Mouse (Mus musculus): ENCODE measurements around the gene Aqr.
A peak's percentile ranks its signal among the peaks of the same experiment; 100 is the strongest.
"Not testable (repeated sequence)": the region's sequence is repeated elsewhere in the genome, so short reads cannot be mapped to it uniquely, and the experiment has no call there.

Aqr gene

DNA sequence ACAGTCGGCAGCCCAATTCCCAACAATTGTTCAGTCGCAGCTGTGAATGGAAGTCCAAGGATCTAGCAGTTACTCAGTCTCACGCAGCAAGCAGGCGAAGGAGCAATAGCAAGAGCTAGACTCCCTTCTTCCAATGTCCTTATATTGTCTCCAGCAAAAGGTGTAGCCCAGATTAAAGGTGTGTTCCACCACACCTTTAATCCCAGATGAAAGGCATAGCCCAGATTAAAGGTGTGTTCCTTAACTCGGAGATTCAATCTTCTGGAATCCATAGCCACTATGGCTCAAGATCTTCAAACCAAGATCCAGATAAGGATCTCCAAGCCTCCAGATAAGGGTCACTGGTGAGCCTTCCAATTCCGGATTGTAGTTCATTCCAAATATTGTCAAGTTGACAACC lies at the start of gene Aqr:
TSS of gene Aqr (minus strand) at position 101 of the 400 bp plus-strand sequence.
- not testable (repeated sequence) for DNase-seq (ENCODE audit: low read depth in 2 of 2, low spot score in 2 of 2)

DNA sequence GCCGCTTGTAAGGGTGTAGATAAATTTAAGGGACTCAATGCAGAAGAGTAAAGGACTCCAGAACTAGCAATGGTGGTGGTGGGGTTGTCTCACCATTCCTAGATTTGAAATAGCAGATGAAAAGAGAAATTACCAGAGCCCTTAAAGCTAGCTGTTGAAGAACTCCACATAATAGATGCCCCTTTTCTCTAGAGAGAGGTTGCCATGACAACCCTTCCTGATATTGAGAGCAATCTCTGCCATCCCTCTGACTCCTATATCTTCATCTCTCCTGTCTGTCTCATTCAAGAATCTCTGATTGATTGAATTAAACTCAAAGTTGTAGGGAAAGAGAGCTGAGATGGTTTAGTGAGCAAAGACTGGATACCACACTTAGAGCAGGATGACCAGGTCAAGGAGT lies 49.7 kb upstream of the Aqr start:
- no peak for DNase-seq (ENCODE audit: low read depth in 2 of 2, low spot score in 2 of 2)

- no peak for DNase-seq (ENCODE audit: low read depth in 2 of 2, low spot score in 2 of 2)
Measured at GRCm38 (mm10) chr2:114235584-114235983, 48.8 kb upstream of the Aqr start.

DNA sequence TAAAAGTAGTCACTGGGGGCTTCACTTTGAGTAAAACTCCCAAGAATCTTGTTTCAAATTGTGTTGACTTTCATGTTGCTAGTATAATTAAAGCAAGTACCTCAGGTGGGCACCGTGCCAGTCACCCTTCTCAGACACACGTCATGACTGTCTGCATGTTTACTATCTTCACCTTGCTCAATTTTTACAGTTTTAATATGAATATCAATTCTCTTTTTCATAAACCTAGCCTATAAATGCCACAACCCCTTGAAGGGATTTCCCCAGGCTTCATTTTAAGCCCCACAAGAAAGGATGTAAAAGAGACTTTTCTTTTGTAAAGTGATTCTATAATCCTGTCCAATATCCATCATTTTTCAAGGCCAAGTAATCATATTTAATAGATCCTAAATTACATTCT lies 44.4 kb upstream of the Aqr start:
- no peak for DNase-seq (ENCODE audit: low read depth in 2 of 2, low spot score in 2 of 2)

GRCm38 (mm10) chr2:114228672-114229071 lies 41.8 kb upstream of the Aqr start:
- no peak for DNase-seq (ENCODE audit: low read depth in 2 of 2, low spot score in 2 of 2)

- no peak for DNase-seq (ENCODE audit: low read depth in 2 of 2, low spot score in 2 of 2)
Measured at GRCm38 (mm10) chr2:114205036-114205435, 18.2 kb upstream of the Aqr start.

GRCm38 (mm10) chr2:114201574-114201973 lies 14.8 kb upstream of the Aqr start:
- no peak for DNase-seq (ENCODE audit: low read depth in 2 of 2, low spot score in 2 of 2)

DNA sequence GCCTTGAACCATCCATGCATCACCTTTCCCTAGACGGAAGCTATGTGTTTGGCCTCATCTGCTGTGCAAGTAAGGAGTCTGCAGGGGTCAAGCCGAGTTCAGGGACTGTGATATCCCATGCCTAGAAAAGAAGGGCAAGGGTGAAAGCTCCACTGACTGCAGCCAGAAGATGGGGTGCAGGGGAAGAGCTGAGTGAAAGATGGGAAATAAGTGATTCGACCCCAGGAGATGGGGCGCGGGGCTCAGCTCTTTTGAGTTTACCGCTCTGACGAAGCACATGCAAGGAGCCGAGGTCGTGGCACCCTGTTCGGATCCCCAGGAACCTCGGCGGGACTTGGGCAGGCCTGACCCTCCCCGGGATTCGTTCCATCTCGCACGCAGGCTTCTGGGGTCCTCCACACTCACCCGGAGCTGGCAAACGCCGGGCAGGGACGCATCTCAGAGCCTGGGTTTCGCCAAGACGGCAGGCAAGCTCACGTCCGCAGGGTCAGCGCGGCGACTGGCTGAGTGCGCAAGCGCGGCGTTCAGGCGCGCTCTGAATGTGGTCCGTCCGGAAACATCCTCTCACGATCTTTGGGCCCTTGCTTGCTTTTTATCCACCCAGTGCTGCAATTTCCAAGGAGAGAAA lies 14.2 kb upstream of the Aqr start, which contains the start of gene Zfp770:
TSS of gene Zfp770 (minus strand) at position 538 of the 628 bp plus-strand sequence.
- peak; percentile 58 to 67 for DNase-seq (ENCODE audit: low read depth in 2 of 2, low spot score in 2 of 2)

DNA sequence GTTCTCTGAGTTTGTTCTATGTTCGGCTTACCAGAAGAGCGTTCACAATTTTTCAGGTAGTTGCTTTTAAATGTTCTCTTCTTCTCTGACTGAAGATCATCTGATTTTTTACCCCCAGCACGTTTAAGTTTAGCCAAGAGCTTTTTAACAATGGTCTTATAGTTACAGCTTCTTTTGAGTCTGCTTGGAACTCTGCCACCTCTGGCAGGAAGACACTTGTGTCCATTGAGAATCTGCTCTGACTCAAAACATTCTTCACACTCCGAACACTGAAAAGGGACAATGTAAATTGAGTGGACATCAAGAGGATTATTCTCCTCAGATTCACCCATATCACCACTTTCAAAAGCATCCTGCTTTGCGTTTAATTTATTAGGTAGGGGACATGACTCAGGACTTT lies 9.6 kb upstream of the Aqr start:
- DNase-seq (ENCODE audit: low read depth in 2 of 2, low spot score in 2 of 2) = no peak

DNA sequence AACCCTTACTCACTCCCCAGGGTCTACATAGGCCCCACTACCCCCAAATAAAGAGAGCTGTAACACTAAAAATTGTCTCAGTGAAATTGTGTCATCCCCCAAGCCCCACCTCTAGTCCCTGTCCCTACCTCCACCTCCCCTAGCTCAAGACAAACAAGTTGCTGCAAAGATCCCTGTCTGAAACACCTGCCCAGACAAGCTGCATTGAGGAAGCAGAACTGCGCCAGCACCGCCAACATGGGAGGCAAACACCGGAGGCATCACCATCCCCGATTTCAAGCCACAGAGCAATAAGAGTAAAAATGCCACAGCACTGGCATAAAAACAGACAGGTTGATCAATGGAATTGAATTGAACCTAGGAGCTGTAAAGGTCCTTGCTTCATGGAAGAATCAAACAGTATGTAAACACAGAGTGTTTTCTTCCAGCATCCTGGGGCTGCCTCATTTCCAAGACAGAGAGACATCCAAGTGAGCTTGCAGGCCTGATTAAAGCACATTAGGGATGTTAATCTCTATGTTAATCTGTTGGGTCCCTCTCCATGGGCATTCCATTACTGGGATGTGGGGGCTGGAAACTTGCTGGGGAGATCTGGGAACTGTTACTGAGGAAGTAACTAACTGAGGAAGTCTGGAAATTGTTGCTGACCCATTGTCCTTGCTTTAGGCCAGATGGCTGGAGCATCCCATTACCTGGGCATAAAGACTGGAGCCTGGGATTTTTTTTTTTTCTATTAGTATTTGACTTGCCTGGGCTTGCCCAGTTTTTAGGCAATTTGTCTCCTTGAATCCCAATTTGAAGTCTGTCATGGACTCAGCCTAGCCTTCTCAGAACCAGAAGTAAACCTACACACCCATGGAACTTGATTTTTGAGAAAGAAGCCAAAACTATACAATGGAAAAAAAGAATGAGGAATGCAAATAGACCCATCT lies 8.8 kb downstream of the Aqr start:
- no peak for DNase-seq (ENCODE audit: low read depth in 2 of 2, low spot score in 2 of 2)

DNA sequence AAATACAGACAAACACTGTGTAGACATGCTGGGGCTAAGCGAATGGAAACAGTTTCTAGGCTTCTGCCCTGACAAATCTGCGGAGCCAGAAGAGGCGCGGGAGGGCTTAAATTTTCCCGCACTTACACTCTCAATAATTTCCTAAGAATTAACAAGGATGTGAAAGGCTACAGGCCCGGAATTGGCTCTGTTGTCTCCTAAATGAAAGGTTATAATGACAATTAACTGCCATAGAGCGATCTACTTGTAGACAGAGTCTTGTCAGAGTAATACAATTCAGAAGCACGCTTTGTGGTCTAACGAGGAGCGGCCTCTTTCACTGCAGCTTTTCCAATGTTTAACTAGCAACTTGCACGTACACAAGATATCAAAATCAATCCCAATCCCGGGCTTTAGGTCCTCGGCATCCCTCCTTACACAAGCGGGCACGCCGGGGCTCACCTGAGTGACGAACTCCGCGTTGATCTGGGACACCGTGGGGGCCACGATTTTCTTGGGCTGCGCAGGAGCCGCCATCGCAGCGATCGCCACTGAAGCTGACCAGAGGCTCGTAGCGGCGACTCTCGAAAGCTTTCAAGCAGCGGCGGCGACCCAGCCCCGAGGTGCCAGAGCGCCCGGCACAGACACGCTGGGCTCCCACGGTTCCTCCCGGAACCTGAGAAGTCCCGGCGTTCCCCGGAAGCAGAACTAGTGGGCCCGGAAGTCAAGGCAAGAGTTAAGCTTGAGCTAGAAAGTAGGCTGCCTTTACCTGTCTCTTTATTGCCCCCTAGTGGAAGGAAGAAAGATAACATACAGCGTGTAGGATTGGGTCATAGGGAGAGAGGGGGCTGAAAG lies 12.0 kb downstream of the Aqr start:
- peak; percentile 73 to 77 for DNase-seq (ENCODE audit: low read depth in 2 of 2, low spot score in 2 of 2)

- DNase-seq (ENCODE audit: low read depth in 2 of 2, low spot score in 2 of 2) = no peak
Measured at GRCm38 (mm10) chr2:114173248-114173647, 13.6 kb downstream of the Aqr start.

DNA sequence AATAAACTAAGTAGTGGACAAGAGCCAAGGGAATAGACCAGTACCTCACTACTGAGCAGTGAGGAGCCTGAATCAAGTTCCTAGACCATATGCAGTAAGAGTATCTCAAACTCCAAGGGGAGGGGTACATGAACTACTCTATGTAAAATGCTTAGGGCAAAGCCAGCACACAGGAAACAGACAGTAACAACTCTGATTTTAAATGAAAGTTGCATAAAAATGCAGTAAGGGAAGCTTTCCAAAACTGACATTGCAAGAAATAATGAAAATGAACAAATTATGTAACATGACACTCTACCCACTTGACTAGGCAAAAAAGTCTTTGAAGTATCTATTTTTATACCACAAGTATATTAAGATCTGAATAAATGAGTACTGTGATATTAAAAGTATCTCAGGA lies 19.0 kb downstream of the Aqr start:
- no peak for DNase-seq (ENCODE audit: low read depth in 2 of 2, low spot score in 2 of 2)

DNA sequence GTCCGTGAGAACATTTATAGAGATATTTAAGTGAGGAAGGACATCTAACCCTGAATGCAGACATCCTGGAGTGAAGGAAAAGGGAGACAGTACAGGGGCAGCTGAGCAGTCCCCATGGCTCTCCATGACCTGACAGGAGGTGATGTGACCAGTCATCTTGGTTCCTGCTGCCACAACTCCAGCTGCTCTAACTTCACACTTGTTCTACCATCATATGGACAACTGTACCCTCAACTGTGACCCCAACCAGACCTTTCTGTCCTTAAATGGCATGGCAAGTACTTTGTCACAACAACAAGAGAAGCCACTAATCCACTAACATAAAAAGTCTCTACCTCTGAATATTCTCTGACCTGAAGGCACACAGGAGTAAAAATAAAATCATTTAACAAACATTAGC lies 24.8 kb downstream of the Aqr start:
- DNase-seq (ENCODE audit: low read depth in 2 of 2, low spot score in 2 of 2) = no peak

GRCm38 (mm10) chr2:114157345-114157744 lies 29.5 kb downstream of the Aqr start:
- DNase-seq (ENCODE audit: low read depth in 2 of 2, low spot score in 2 of 2) = no peak

- DNase-seq (ENCODE audit: low read depth in 2 of 2, low spot score in 2 of 2) = no peak
Measured at GRCm38 (mm10) chr2:114156639-114157038, 30.2 kb downstream of the Aqr start.

DNA sequence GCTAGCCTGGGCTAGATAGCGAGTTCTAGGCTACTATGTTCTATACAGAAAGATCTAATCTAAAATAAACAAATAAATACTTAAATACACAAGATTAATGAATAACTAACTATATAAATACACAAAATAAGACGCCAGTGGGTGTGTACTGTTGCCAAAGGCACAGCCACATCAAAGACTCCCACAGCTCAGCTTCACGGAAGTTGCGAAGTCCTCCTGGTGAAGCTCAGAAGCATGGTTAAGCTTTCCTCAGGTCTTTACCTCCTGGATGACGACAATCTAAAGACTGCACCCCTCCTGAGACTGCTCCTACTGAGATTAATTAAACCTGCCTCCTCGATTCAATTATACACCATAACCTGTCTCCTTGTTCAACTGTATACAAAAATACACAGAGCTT lies 33.6 kb downstream of the Aqr start:
- no peak for DNase-seq (ENCODE audit: low read depth in 2 of 2, low spot score in 2 of 2)

- no peak for DNase-seq (ENCODE audit: low read depth in 2 of 2, low spot score in 2 of 2)
Measured at GRCm38 (mm10) chr2:114146864-114147458, 39.9 kb downstream of the Aqr start.

DNA sequence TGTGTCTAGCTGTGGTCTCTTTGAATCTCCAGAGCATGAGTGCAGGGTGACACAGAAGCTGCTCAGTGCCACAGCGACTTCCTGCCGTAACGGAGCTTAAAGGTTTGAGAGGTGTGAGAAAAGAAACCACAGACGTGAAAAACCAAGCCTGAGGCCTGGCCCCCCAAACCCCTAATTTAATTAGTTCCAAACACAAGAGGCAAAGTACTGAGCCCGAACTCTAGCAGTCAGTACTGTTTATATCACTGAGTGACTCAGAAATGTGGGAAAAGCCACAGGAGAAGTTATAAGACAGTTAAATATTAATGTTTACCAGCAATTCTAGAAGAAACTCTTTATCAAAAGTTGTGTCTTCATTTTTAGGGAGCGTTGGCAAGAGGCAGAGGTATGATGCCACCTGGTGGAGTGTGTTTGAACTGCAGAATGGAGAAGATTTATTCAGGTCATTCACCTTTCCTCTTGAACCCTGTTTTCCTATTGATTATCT lies 41.5 kb downstream of the Aqr start:
- peak; percentile 68 to 79 for DNase-seq (ENCODE audit: low read depth in 2 of 2, low spot score in 2 of 2)

DNA sequence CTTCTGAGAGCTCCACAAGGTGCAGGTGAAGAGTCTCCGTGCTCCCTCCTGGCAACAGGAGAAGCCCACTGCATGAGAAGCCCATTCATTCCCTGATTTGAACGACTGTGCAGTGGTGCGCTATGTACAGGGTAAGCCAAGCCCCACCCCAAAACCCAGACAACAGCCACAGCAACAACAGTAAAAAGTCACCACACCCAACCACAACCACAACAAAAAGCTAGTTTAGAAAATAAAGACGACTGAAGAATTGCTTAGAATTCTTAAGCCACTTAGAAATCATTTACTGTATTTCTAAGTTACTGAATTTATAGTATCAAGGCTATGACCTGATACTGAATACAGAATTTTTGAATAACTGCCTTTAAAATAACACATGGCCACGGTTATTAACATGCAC lies 41.9 kb downstream of the Aqr start:
- DNase-seq (ENCODE audit: low read depth in 2 of 2, low spot score in 2 of 2) = peak; percentile 66 to 82

DNA sequence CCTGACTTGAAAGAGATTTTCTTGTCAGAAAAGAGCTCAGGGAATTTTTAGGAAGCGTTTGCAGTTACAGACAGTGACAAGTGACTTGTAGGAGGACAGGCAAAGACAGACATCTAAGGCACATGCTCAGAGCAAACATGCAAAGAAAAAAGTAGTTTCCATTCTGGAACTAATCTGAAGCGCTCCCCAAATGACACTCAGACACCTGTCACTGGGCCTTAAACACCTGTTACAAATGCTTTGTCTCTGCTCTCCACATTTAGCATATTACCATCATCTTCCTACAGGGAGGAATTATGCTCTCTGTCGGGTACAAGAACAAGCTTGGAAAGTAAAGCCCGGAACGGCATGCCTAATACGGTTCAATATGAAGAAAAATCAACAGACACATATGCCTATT lies 43.0 kb downstream of the Aqr start:
- no peak for DNase-seq (ENCODE audit: low read depth in 2 of 2, low spot score in 2 of 2)
